12 mouse cellular contexts compared by ENCODE assay signal in genomic region chr4:63262941-63263340, GRCm38 (mm10). TPM values are rescaled to one million over a fixed set of nuclear protein-coding genes. Genes with fewer than 3 reads are reported as not detected.
A peak's percentile ranks its signal among the peaks of the same experiment; 100 is the strongest.
DNase-seq lines count a peak whose midpoint lies in the region; ATAC-seq lines count a peak whose summit lies in the region.
"Had no signal": no experiment of that assay in that cellular context is flagged by ENCODE, and none has a peak within 500 bp of the region (broad histone marks: within the 10 kb centered on the region; RNA-seq: fewer than 3 reads in every experiment).

No protein-coding gene starts in this region.

- no peaks in the 10 kb centered on the region for H3K9me3 ChIP-seq in forebrain, embryonic 13.5 days (replicated peaks)
- no peaks in the 10 kb centered on the region for H3K9me3 ChIP-seq in forebrain, embryonic 12.5 days
- no peaks in the 10 kb centered on the region for H3K9me3 ChIP-seq in embryonic facial prominence, embryonic 10.5 days
- no peaks in the 10 kb centered on the region for H3K9me3 ChIP-seq in midbrain, embryonic 13.5 days

- no peaks in the 10 kb centered on the region for H3K36me3 ChIP-seq in forebrain, embryonic 13.5 days (ENCODE audit: poor library complexity, severe bottlenecking)
- H3K36me3 ChIP-seq in forebrain, embryonic 12.5 days (replicated peaks), result no peaks in the 10 kb centered on the region
- H3K36me3 ChIP-seq in embryonic facial prominence, embryonic 10.5 days (replicated peaks), result peaks cover 14% of the 10 kb centered on the region
- no peaks in the 10 kb centered on the region for H3K36me3 ChIP-seq in midbrain, embryonic 13.5 days

- peaks cover 3% of the 10 kb centered on the region; the same call in 1 of the 2 replicates for H3K4me1 ChIP-seq in forebrain, embryonic 13.5 days
- peaks cover 8% of the 10 kb centered on the region for H3K4me1 ChIP-seq in forebrain, embryonic 12.5 days
- peaks cover 25% of the 10 kb centered on the region for H3K4me1 ChIP-seq in embryonic facial prominence, embryonic 10.5 days
- H3K4me1 ChIP-seq in midbrain, embryonic 13.5 days (replicated peaks), result peaks cover 14% of the 10 kb centered on the region

- H3K27me3 ChIP-seq in forebrain, embryonic 13.5 days, result no peaks in the 10 kb centered on the region
- no peaks in the 10 kb centered on the region for H3K27me3 ChIP-seq in forebrain, embryonic 12.5 days
- no peaks in the 10 kb centered on the region for H3K27me3 ChIP-seq in embryonic facial prominence, embryonic 10.5 days (replicated peaks; ENCODE audit: low read depth, poor library complexity, severe bottlenecking)
- H3K27me3 ChIP-seq in midbrain, embryonic 13.5 days, result no peaks in the 10 kb centered on the region

- no peak overlapping the region for H3K27ac ChIP-seq in forebrain, embryonic 13.5 days
- H3K27ac ChIP-seq in forebrain, embryonic 12.5 days, result no peak overlapping the region
- no peak overlapping the region; the same call in 1 of the 2 replicates for H3K27ac ChIP-seq in embryonic facial prominence, embryonic 10.5 days (replicated peaks)
- H3K27ac ChIP-seq in midbrain, embryonic 13.5 days, result no peak overlapping the region

- 76% methylated on average over 1 of the region's 1 CpGs for WGBS in forebrain, embryonic 13.5 days
- 74% methylated on average over 1 of the region's 1 CpGs for WGBS in forebrain, embryonic 12.5 days
- WGBS in embryonic facial prominence, embryonic 10.5 days, result 57% methylated on average over 1 of the region's 1 CpGs
- WGBS in midbrain, embryonic 13.5 days, result 63% methylated on average over 1 of the region's 1 CpGs

- H3K9ac ChIP-seq in forebrain, embryonic 13.5 days, result no peak overlapping the region
- H3K9ac ChIP-seq in forebrain, embryonic 12.5 days, result no peak overlapping the region
- no peak overlapping the region for H3K9ac ChIP-seq in midbrain, embryonic 13.5 days (replicated peaks)

- H3K4me3 ChIP-seq in forebrain, embryonic 13.5 days, result no peak overlapping the region
- H3K4me3 ChIP-seq in forebrain, embryonic 12.5 days (replicated peaks), result no peak overlapping the region
- H3K4me3 ChIP-seq in embryonic facial prominence, embryonic 10.5 days, result no peak overlapping the region
- H3K4me3 ChIP-seq in midbrain, embryonic 13.5 days (replicated peaks), result no peak overlapping the region

- 0 out of 2 replicates have a peak, but pooled peaks have one; percentile 19 for ATAC-seq in forebrain, embryonic 13.5 days
- ATAC-seq in forebrain, embryonic 12.5 days (ENCODE audit: low FRiP score), result no peak
- ATAC-seq in midbrain, embryonic 13.5 days, result 0 out of 2 replicates have a peak, but pooled peaks have one; percentile 22
- no peak for ATAC-seq in megakaryocyte-erythroid progenitor cell, adult 5-6 weeks (replicated peaks; ENCODE audit: low FRiP score, low TSS enrichment, poor library complexity, severe bottlenecking)

- peak; percentile 16 for DNase-seq in kidney, postnatal 14 days
- DNase-seq in kidney, postnatal 36 days, result no peak
- peak; percentile 68 for DNase-seq in embryonic facial prominence, embryonic 10.5 days (ENCODE audit: low spot score)
- no peak for DNase-seq in heart, adult 8-10 months (ENCODE audit: low spot score)
- DNase-seq: adrenal gland, postnatal 36 days; cerebellum, adult 11 months; heart, adult 11 months; lung, adult 18-20 months had no signal

- H3K4me2 ChIP-seq in forebrain, embryonic 13.5 days, result no peak overlapping the region
- H3K4me2 ChIP-seq in forebrain, embryonic 12.5 days, result no peak overlapping the region
- no peak overlapping the region for H3K4me2 ChIP-seq in midbrain, embryonic 13.5 days (replicated peaks)

RNA-seq across cellular contexts. Expression of gene Col27a1, which starts 49.1 kb away (rescaled TPM):
- 0.85 and 1.6 TPM in 2 replicates for polyA plus RNA-seq in forebrain, embryonic 13.5 days (2015; fragmentation: Nextera tagmentation; extraction: Ambion mirVana)
- 3.7 and 4.1 TPM in 2 replicates for polyA plus RNA-seq in forebrain, embryonic 12.5 days (2016; fragmentation: Nextera tagmentation; extraction: Ambion mirVana)
- 4.3 and 5.3 TPM in 2 replicates for polyA plus RNA-seq in embryonic facial prominence, embryonic 10.5 days (2016; fragmentation: Nextera tagmentation; extraction: Ambion mirVana)
- 1.3 and 2.1 TPM in 2 replicates for polyA plus RNA-seq in midbrain, embryonic 13.5 days (2015; fragmentation: Nextera tagmentation; extraction: Ambion mirVana)
- 1 to 10 TPM; 1.1 to 1.5 (median 1.4) TPM for total RNA-seq in heart, adult 8-10 months (2022)
- 1.2 TPM in 1 of 2 replicates, not detected in the other for total RNA-seq in megakaryocyte-erythroid progenitor cell, adult 5-6 weeks (2014; fragmentation: Nextera tagmentation)
- total RNA-seq in megakaryocyte-erythroid progenitor cell, adult 5-6 weeks (2017), result not detected in 2 replicates

Comparison
In these comparisons a context has a peak if more than half of its experiments do, and no peak if none do; other contexts are left out.
1. ATAC-seq: peak in forebrain, embryonic 13.5 days (single experiment) and midbrain, embryonic 13.5 days (single experiment); none in forebrain, embryonic 12.5 days (single experiment) and megakaryocyte-erythroid progenitor cell, adult 5-6 weeks (single experiment).
2. DNase-seq: peak in kidney, postnatal 14 days (single experiment) and embryonic facial prominence, embryonic 10.5 days (single experiment); none in kidney, postnatal 36 days (0 of 2) and heart, adult 8-10 months (single experiment).